Mouse (Mus musculus) neural tube, embryonic 13.5 days (tissue): ENCODE data around the gene Lyzl4. TPM values are rescaled to one million over a fixed set of nuclear protein-coding genes. Genes with fewer than 3 reads are reported as not detected.

Source experiments
- ATAC-seq: fragments of 200-750 bp; cut with Nextera tagmentation; 2 replicates; pipeline ENCODE4 v1.8.0; 2017; ENCODE audit warnings: low read depth, mild to moderate bottlenecking, moderate TSS enrichment, moderate library complexity
- H3K27ac ChIP-seq: fragments of 300-500 bp; sonication (generic); replicated peaks from 2 replicates; pipeline ENCODE4 v1.5.1; 2015; ENCODE audit warnings: moderate library complexity, mild to moderate bottlenecking, inconsistent platforms
- H3K27me3 ChIP-seq: fragments of 300-500 bp; sonication (generic); 2 replicates; pipeline ENCODE4 v1.6.1; 2015; ENCODE audit warnings: mild to moderate bottlenecking, inconsistent platforms
- H3K36me3 ChIP-seq: fragments of 300-500 bp; sonication (generic); 2 replicates; pipeline ENCODE4 v1.6.1; 2015; ENCODE audit warnings: mild to moderate bottlenecking, inconsistent platforms
- H3K4me1 ChIP-seq: fragments of 300-500 bp; sonication (generic); replicated peaks from 2 replicates; pipeline ENCODE4 v1.6.1; 2015; ENCODE audit warnings: inconsistent platforms
- H3K4me2 ChIP-seq: fragments of 300-500 bp; sonication (generic); 2 replicates; pipeline ENCODE4 v1.6.1; 2015; ENCODE audit warnings: inconsistent platforms, mild to moderate bottlenecking, moderate library complexity
- H3K4me3 ChIP-seq: fragments of 300-500 bp; sonication (generic); 2 replicates; pipeline ENCODE4 v1.5.1; 2015; ENCODE audit warnings: mild to moderate bottlenecking, inconsistent platforms
- H3K9ac ChIP-seq: fragments of 300-500 bp; sonication (generic); 2 replicates; pipeline ENCODE4 v1.6.1; 2015; ENCODE audit warnings: moderate library complexity, mild to moderate bottlenecking, inconsistent platforms
- H3K9me3 ChIP-seq: fragments of 300-500 bp; sonication (generic); 2 replicates; pipeline ENCODE4 v1.6.1; 2016; ENCODE audit warnings: inconsistent platforms
- WGBS: fragments of 180-500 bp; shearing (Covaris S2); methylation state at CpG from one replicate; pipeline ENCODE4 v1.1.7; 2015; 5-methylcytosine and 5-hydroxymethylcytosine counted together
- polyA plus RNA-seq: library from polyadenylated mRNA; unstranded; fragments of >200 nt; fragmentation: Nextera tagmentation; extraction: Ambion mirVana; gene quantifications from 2 replicates; pipeline ENCODE4 v1.2.1, GENCODE M21; 2015

Lyzl4 gene
- not detected in 2 replicates for polyA plus RNA-seq

DNA sequence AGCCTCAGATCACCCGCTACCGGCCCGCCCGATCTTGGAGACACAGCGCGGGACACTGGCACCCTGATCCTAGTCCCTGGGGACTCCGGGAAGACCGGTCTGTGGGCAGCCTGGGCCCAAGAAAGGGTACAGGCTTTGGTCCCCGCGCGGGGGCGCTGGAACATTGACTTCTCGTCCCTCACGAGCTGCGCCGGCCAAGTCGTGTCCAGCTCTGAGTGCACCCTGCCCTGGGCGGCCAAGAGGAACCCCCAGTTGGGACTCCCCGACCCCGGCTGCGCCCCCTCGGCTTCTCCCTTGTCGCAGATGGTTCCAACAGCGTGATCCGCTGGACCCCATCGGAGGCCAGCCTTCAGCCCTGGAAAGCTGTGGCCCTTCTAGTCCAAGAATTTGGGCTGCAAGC lies at the start of gene Lyzl4:
Gene Lyzl4 (minus strand): TSS at position 96 of the 400 bp plus-strand sequence.
- Histone ChIP-seq H3K9ac (peak within 1 kb of the TSS; percentile 65), H3K4me3 (peak within 1 kb of the TSS; percentile 46), H3K27ac (no peak within 1 kb of the TSS), H3K4me1 (peaks cover 32% of the 10 kb centered on the region), H3K36me3 (no peaks in the 10 kb centered on the region), H3K4me2 (peak within 1 kb of the TSS; percentile 80), H3K9me3 (no peaks in the 10 kb centered on the region), H3K27me3 (peaks cover 66% of the 10 kb centered on the region)
- ATAC-seq = peak; percentile 74
- WGBS = under 1% methylated on average over 26 of the region's 26 CpGs

DNA sequence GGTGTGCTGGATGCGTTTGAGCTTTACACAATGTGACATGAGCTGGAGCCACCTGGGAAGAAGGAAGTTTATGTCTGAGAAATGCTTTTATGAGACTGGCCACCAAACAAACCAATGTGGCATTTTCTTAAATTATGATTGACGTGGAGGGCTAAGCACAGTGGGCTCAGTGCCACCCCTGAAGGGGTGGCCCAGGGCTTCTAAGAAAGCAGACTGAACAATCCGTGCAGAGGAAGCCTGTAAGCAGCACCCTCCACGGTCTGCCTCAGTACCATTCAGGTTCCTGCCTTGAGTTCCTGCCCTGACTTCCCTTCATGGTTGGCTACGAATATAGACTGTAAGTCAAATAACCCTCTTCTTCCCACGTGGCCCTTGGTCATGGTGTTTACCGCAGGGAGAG lies 48.8 kb upstream of the Lyzl4 start:
- 83% methylated on average over 7 of the region's 7 CpGs for WGBS
- ATAC-seq = 0 out of 2 replicates have a peak, but pooled peaks have one; percentile 48
- Histone ChIP-seq H3K36me3 (peaks cover 70% of the 10 kb centered on the region), H3K9ac (0 out of 2 replicates have a peak overlapping the region, but pooled peaks have one; percentile 0), H3K9me3 (no peaks in the 10 kb centered on the region), H3K4me2 (peak overlapping the region; percentile 46), H3K27ac (peak overlapping the region; percentile 78), H3K27me3 (no peaks in the 10 kb centered on the region), H3K4me1 (peaks cover 22% of the 10 kb centered on the region), H3K4me3 (no peak overlapping the region)

DNA sequence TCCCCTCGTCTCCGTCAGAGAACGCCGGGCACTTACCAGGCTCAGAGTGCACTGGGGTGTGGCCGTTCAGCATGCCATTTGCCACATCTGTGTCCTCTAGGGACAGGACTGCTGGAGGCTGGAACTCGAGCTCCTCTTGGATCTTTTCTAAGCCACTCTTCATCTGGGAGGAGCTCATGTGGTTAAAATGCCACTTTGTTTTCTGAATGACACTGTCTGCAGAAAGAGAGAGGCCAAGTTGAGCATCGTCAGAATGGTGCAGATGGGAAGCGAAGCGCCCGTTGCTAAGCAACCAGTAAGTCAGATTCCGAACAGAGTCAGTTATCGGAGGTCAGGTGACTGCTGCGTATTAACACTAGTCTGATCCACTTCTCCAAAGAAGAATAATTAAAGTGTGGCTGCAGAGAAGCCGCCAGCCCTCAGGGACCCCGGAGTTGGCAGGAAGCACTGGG lies 48.3 kb upstream of the Lyzl4 start:
- Histone ChIP-seq H3K27me3 (no peaks in the 10 kb centered on the region), H3K4me1 (peaks cover 22% of the 10 kb centered on the region), H3K9ac (0 out of 2 replicates have a peak overlapping the region, but pooled peaks have one; percentile 0), H3K9me3 (no peaks in the 10 kb centered on the region), H3K27ac (peak overlapping the region; percentile 78), H3K4me2 (peak overlapping the region; percentile 46), H3K4me3 (peak overlapping the region; percentile 17), H3K36me3 (peaks cover 70% of the 10 kb centered on the region)
- WGBS = 27% methylated on average over 15 of the region's 15 CpGs
- peak; percentile 89 for ATAC-seq

DNA sequence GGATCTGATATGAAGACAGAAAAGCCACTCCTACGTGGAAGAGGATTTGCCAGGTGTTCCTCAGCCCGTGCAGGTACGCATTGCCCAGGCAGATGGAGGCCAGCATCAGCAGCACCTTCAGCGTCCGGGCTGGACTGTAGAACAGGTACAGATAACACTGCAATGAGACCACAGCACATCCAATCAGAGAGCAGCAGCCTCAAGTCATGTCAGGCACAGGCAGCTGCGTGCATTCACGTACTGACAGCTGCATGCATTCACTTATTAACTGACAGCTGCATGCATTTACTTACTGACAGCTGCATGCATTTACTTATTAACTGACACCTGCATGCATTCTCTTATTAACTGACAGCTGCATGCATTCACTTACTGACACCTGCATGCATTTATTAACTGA lies 42.8 kb upstream of the Lyzl4 start:
- H3K4me1 ChIP-seq = peaks cover 6% of the 10 kb centered on the region
- no peak overlapping the region for H3K9ac ChIP-seq
- no peak overlapping the region for H3K4me3 ChIP-seq
- WGBS = 86% methylated on average over 7 of the region's 7 CpGs
- H3K27me3 ChIP-seq = no peaks in the 10 kb centered on the region
- no peak overlapping the region for H3K27ac ChIP-seq
- ATAC-seq = no peak
- H3K9me3 ChIP-seq = no peaks in the 10 kb centered on the region
- peaks cover 73% of the 10 kb centered on the region for H3K36me3 ChIP-seq
- H3K4me2 ChIP-seq = no peak overlapping the region

GRCm38 (mm10) chr9:121682037-121682680 lies 40.3 kb upstream of the Lyzl4 start:
- Histone ChIP-seq H3K27ac (no peak overlapping the region), H3K36me3 (peaks cover 50% of the 10 kb centered on the region), H3K4me3 (no peak overlapping the region), H3K9me3 (no peaks in the 10 kb centered on the region), H3K4me2 (no peak overlapping the region), H3K27me3 (no peaks in the 10 kb centered on the region), H3K4me1 (peaks cover 10% of the 10 kb centered on the region), H3K9ac (no peak overlapping the region)
- ATAC-seq = no peak
- 79% methylated on average over 18 of the region's 18 CpGs for WGBS

DNA sequence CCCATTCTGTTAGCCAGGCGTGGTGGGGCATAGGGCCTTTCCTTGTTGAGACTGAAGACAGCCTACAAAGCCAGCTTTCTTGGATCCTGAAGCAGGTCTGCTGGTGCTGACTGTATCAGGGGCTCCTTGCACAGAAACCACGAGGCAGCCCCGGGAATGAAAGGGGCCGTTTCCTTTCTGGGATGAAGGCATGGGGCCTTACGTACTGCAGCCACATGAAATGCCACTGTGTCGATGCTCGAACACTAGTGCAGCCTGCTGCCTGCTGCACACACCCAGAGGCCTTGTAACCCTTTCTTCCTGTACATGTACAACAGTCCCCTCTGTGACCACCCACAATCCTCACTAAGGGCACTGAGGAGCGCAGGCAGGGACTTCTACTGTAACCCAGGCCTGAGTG lies 39.3 kb upstream of the Lyzl4 start:
- Histone ChIP-seq H3K9ac (no peak overlapping the region), H3K9me3 (no peaks in the 10 kb centered on the region), H3K4me3 (no peak overlapping the region), H3K27me3 (no peaks in the 10 kb centered on the region), H3K27ac (no peak overlapping the region), H3K4me1 (peaks cover 10% of the 10 kb centered on the region), H3K36me3 (peaks cover 46% of the 10 kb centered on the region), H3K4me2 (no peak overlapping the region)
- WGBS = 72% methylated on average over 8 of the region's 8 CpGs
- ATAC-seq = no peak

DNA sequence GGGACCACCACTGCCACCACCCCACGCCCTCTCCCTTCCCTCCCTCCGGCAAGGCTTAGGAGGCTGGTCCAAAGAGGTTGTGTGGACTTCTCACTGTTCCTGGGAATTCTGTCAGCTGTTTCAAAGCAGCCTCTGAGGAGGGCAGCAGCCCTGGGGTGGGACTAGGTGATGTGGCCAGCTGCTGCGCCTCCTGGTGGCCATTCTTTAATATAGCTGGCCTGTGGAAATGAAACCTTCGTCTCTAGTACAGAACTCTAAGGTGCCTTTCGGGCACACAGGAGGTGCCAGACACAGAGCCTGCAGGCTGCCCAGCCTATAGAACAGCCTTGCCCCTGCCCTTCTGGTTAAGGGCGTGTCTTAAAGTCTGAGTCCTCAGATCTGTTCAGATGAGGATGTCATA lies 37.7 kb upstream of the Lyzl4 start:
- H3K4me2 ChIP-seq = no peak overlapping the region
- ATAC-seq = peak; percentile 66
- H3K27me3 ChIP-seq = no peaks in the 10 kb centered on the region
- 16% methylated on average over 6 of the region's 6 CpGs for WGBS
- H3K36me3 ChIP-seq = peaks cover 30% of the 10 kb centered on the region
- no peak overlapping the region for H3K4me3 ChIP-seq
- H3K9me3 ChIP-seq = no peaks in the 10 kb centered on the region
- no peak overlapping the region for H3K27ac ChIP-seq
- H3K9ac ChIP-seq = no peak overlapping the region
- H3K4me1 ChIP-seq = peaks cover 10% of the 10 kb centered on the region

DNA sequence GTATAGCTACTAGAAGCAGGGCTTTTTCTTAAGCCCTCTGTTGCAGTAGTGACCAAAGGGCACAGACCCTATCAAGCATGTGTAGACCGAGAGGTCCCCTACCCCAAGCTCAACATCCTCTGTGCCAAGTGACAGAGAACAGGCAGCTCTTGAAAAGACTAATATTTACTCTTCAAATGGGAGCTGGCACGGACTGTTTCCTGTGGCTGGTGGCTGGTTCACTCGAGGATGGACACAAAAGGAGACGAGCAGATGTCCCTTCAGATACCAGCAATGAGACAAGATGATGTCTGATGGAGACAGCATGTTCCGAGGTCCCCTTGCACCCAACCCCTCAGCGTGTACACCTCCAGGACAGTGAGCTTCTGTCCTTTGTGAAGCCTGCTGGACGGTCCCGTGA lies 35.6 kb upstream of the Lyzl4 start:
- WGBS = 81% methylated on average over 8 of the region's 8 CpGs

DNA sequence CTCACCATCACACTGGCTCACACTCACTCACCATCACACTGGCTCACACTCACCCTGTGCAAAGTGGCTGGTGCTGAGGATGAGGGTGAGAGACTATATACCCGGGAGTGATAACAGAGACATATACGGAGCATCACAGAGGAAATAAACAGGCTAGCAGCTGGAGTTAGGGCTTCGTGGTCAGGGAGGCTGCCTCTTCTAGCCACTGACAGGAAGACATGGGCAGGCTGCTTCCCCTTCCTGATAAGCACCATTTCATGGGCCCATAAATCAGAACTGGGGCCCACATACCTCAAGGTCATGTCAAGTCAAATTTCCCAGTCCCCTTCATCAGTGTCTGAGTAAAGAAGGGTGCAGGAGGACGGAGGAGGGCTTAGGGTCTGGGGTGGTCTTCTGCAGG lies 35.2 kb upstream of the Lyzl4 start:
- Histone ChIP-seq H3K27me3 (no peaks in the 10 kb centered on the region), H3K4me3 (no peak overlapping the region), H3K9me3 (no peaks in the 10 kb centered on the region), H3K4me2 (no peak overlapping the region), H3K4me1 (peaks cover 10% of the 10 kb centered on the region), H3K9ac (no peak overlapping the region), H3K27ac (no peak overlapping the region), H3K36me3 (peaks cover 9% of the 10 kb centered on the region)
- WGBS = 81% methylated on average over 4 of the region's 4 CpGs
- ATAC-seq = no peak

More for the DNA sequence above, 35.6 kb upstream of the Lyzl4 start:
- H3K4me1 ChIP-seq = peaks cover 10% of the 10 kb centered on the region
- peaks cover 13% of the 10 kb centered on the region for H3K36me3 ChIP-seq
- H3K4me2 ChIP-seq = no peak overlapping the region
- H3K27ac ChIP-seq = no peak overlapping the region
- H3K4me3 ChIP-seq = no peak overlapping the region
- H3K27me3 ChIP-seq = no peaks in the 10 kb centered on the region
- no peak for ATAC-seq
- H3K9ac ChIP-seq = no peak overlapping the region
- H3K9me3 ChIP-seq = no peaks in the 10 kb centered on the region

GRCm38 (mm10) chr9:121675556-121675955 lies 33.7 kb upstream of the Lyzl4 start:
- peaks cover 10% of the 10 kb centered on the region for H3K4me1 ChIP-seq
- 70% methylated on average over 2 of the region's 2 CpGs for WGBS
- no peak overlapping the region for H3K27ac ChIP-seq
- ATAC-seq = no peak
- H3K4me2 ChIP-seq = no peak overlapping the region
- H3K4me3 ChIP-seq = no peak overlapping the region
- no peaks in the 10 kb centered on the region for H3K36me3 ChIP-seq
- peaks cover 7% of the 10 kb centered on the region for H3K27me3 ChIP-seq
- H3K9ac ChIP-seq = no peak overlapping the region
- H3K9me3 ChIP-seq = no peaks in the 10 kb centered on the region

GRCm38 (mm10) chr9:121675011-121675410 lies 33.1 kb upstream of the Lyzl4 start:
- Histone ChIP-seq H3K4me2 (no peak overlapping the region), H3K9ac (no peak overlapping the region), H3K27ac (no peak overlapping the region), H3K36me3 (no peaks in the 10 kb centered on the region), H3K9me3 (no peaks in the 10 kb centered on the region), H3K27me3 (peaks cover 12% of the 10 kb centered on the region), H3K4me3 (no peak overlapping the region), H3K4me1 (peaks cover 15% of the 10 kb centered on the region)
- ATAC-seq = no peak
- WGBS = 91% methylated on average over 9 of the region's 9 CpGs

DNA sequence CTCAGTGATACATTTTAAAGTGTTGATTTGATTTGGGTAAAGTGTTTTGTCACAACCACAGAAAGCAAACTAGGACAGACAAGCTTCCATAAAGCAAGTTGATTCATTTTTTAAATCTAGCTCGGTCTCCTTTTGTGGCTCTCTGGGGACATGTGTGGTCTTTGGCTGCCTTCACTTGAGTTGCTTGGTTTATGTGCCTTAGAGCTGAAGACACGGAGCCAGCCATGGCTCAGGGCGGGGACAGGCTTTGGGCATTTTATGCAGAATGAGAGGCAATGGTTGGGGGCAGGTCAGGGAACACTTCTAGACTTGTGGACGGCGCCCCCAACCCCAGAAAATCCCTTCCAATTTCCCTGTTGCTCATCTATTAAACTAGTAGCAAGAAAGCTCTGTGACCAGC lies 31.8 kb upstream of the Lyzl4 start:
- no peaks in the 10 kb centered on the region for H3K36me3 ChIP-seq
- no peaks in the 10 kb centered on the region for H3K9me3 ChIP-seq
- peaks cover 19% of the 10 kb centered on the region for H3K4me1 ChIP-seq
- H3K4me3 ChIP-seq = no peak overlapping the region
- no peak overlapping the region for H3K27ac ChIP-seq
- no peak overlapping the region for H3K4me2 ChIP-seq
- ATAC-seq = no peak
- WGBS = 81% methylated on average over 5 of the region's 5 CpGs
- H3K27me3 ChIP-seq = peaks cover 24% of the 10 kb centered on the region
- H3K9ac ChIP-seq = no peak overlapping the region

GRCm38 (mm10) chr9:121672311-121672710 lies 30.4 kb upstream of the Lyzl4 start:
- peaks cover 26% of the 10 kb centered on the region for H3K4me1 ChIP-seq
- 45% methylated on average over 5 of the region's 5 CpGs for WGBS

More at GRCm38 (mm10) chr9:121672311-121672710, 30.4 kb upstream of the Lyzl4 start:
- no peak overlapping the region for H3K27ac ChIP-seq
- no peak overlapping the region for H3K4me2 ChIP-seq
- no peaks in the 10 kb centered on the region for H3K36me3 ChIP-seq
- H3K27me3 ChIP-seq = peaks cover 34% of the 10 kb centered on the region
- no peaks in the 10 kb centered on the region for H3K9me3 ChIP-seq
- H3K9ac ChIP-seq = no peak overlapping the region
- no peak for ATAC-seq
- H3K4me3 ChIP-seq = no peak overlapping the region
